Mouse (Mus musculus) kidney, embryonic 14.5 days (tissue): ENCODE results near the gene Asic2. TPM values are rescaled to one million over a fixed set of nuclear protein-coding genes. Genes with fewer than 3 reads are reported as not detected.

Source experiments
- ATAC-seq: fragments of 200-750 bp; cut with Nextera tagmentation; 2 replicates; pipeline ENCODE4 v1.8.0; 2017; ENCODE audit warnings: moderate number of reproducible peaks, mild to moderate bottlenecking, moderate TSS enrichment, moderate library complexity; ENCODE audit not compliant: low FRiP score, low TSS enrichment
- H3K27ac ChIP-seq: fragments of 300-500 bp; sonication (generic); 2 replicates; pipeline ENCODE4 v1.5.1; 2014; ENCODE audit warnings: low read depth, mild to moderate bottlenecking, low read length, moderate library complexity, mixed read lengths
- H3K27me3 ChIP-seq: fragments of 300-500 bp; sonication (generic); 2 replicates; pipeline ENCODE4 v1.6.1; 2014; ENCODE audit warnings: mild to moderate bottlenecking, low read length; ENCODE audit not compliant: control insufficient read depth, insufficient read depth
- H3K36me3 ChIP-seq: fragments of 300-500 bp; sonication (generic); 2 replicates; pipeline ENCODE4 v1.6.1; 2014; ENCODE audit warnings: low read length, mixed read lengths; ENCODE audit not compliant: control insufficient read depth, insufficient read depth
- H3K4me1 ChIP-seq: fragments of 300-500 bp; sonication (generic); 2 replicates; pipeline ENCODE4 v1.6.1; 2014; ENCODE audit warnings: low read length, mixed read lengths; ENCODE audit not compliant: control insufficient read depth, insufficient read depth
- H3K4me2 ChIP-seq: fragments of 300-500 bp; sonication (generic); replicated peaks from 2 replicates; pipeline ENCODE4 v1.6.1; 2014; ENCODE audit warnings: low read depth, mild to moderate bottlenecking, low read length
- H3K4me3 ChIP-seq: fragments of 300-500 bp; sonication (generic); 2 replicates; pipeline ENCODE4 v1.5.1; 2014; ENCODE audit warnings: mild to moderate bottlenecking, low read length
- H3K9ac ChIP-seq: fragments of 300-500 bp; sonication (generic); 2 replicates; pipeline ENCODE4 v1.6.1; 2014; ENCODE audit warnings: low read depth, mild to moderate bottlenecking, low read length, moderate library complexity
- H3K9me3 ChIP-seq: fragments of 300-500 bp; sonication (generic); 2 replicates; pipeline ENCODE4 v1.6.1; 2016; ENCODE audit warnings: low read length; ENCODE audit not compliant: control insufficient read depth
- WGBS: fragments of 180-500 bp; shearing (Covaris S2); extraction: QIAGEN DNeasy Blood & Tissue Kit; methylation state at CpG from one replicate; pipeline ENCODE4 v1.1.7; 2014; 5-methylcytosine and 5-hydroxymethylcytosine counted together
- polyA plus RNA-seq: library from polyadenylated mRNA; unstranded; fragments of >200 nt; fragmentation: Nextera tagmentation; extraction: Ambion mirVana; gene quantifications from 2 replicates; pipeline ENCODE4 v1.2.1, GENCODE M21; 2014

The Asic2 gene
- polyA plus RNA-seq, 1 experiment from 2014 or later: 3.4 TPM

GRCm38 (mm10) chr11:81750876-81751275, 217.4 kb downstream of the Asic2 start:
- H3K9ac ChIP-seq: no peak overlapping the region
- peaks cover 7% of the 10 kb centered on the region; the same call in 1 of the 2 replicates for H3K4me1 ChIP-seq
- H3K9me3 ChIP-seq: 0 out of 2 replicates have a peak, but pooled peaks cover 6% of the 10 kb centered on the region
- no peaks in the 10 kb centered on the region for H3K27me3 ChIP-seq
- H3K36me3 ChIP-seq: no peaks in the 10 kb centered on the region
- 91% methylated on average over 5 of the region's 5 CpGs for WGBS
- no peak overlapping the region for H3K4me2 ChIP-seq
- no peak for ATAC-seq
- no peak overlapping the region for H3K27ac ChIP-seq
- H3K4me3 ChIP-seq: no peak overlapping the region

- no peak overlapping the region for H3K9ac ChIP-seq
- no peak overlapping the region for H3K4me3 ChIP-seq
- no peak overlapping the region for H3K27ac ChIP-seq
- 80% methylated on average over 1 of the region's 1 CpGs for WGBS
- no peak overlapping the region for H3K4me2 ChIP-seq
- peaks cover 7% of the 10 kb centered on the region; the same call in 1 of the 2 replicates for H3K4me1 ChIP-seq
- 0 out of 2 replicates have a peak, but pooled peaks cover 2% of the 10 kb centered on the region for H3K9me3 ChIP-seq
- H3K36me3 ChIP-seq: no peaks in the 10 kb centered on the region
- no peak for ATAC-seq
- H3K27me3 ChIP-seq: no peaks in the 10 kb centered on the region
These were observed 218.2 kb downstream of the Asic2 start for GRCm38 (mm10) chr11:81750016-81750415.

DNA sequence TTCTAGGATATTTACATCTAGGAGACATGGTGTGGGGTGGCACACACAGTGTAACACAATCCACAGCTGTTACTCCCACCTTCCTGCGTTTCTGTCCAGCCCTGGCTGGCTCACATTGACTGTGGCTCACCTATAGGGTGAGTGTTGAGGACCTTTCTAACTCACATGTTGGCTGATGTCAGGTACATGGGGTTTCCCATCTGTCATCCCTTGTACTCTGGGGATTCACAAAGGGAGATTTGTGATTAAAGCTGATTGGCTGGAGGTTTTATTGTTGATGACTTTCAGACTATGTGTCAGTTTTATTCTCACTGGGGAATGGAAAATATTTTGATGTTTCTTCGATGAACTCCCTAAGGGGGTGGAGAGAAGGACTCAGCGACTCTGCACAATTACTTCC, 229.3 kb downstream of the Asic2 start:
- Histone ChIP-seq H3K4me1 (no peaks in the 10 kb centered on the region), H3K9me3 (no peaks in the 10 kb centered on the region), H3K36me3 (no peaks in the 10 kb centered on the region), H3K4me3 (no peak overlapping the region), H3K4me2 (no peak overlapping the region), H3K9ac (no peak overlapping the region), H3K27me3 (no peaks in the 10 kb centered on the region), H3K27ac (no peak overlapping the region)
- no peak for ATAC-seq
- 38% methylated on average over 3 of the region's 3 CpGs for WGBS

DNA sequence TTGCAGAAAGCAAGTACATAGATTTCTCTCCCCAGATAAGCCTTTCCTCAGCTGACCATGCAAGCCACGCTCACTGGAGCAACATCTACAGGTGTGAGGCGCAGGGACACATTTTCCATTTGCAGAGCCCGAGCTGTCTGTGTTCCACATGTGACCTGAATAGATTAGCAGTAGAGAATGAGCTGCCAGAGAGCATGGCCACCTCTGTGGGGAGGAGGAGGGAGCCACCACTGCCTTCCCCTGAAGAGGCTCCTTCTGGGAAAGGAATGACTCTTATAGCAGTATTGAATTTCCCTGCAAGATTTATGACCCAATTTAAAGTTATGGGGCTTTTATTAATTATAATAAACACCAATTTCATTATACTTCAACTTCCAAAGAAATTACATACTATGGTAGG, 230.5 kb downstream of the Asic2 start:
- ATAC-seq: no peak
- 57% methylated on average over 3 of the region's 3 CpGs for WGBS
- H3K4me1 ChIP-seq: no peaks in the 10 kb centered on the region

DNA sequence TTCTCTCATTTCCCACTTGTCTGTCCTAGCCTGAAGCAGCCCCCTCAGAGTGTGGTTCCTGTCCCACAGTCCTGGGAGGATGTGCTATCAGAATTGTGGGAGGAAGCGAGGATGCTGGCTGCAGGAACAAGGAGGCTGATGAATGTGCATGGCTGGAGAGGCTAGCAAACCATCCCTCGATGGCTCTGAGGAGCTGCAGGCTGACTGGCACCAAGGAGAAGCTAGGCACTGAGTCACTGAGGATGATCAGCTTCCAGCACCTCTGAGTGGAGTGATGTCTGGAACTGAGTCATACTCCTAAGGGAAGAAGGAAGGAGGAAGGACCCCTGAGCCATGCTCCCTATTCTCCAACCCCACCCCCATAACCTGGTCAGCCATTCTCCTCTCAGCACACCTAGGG, 246.2 kb downstream of the Asic2 start:
- 82% methylated on average over 2 of the region's 2 CpGs for WGBS
- Histone ChIP-seq H3K27me3 (no peaks in the 10 kb centered on the region), H3K4me2 (no peak overlapping the region), H3K36me3 (no peaks in the 10 kb centered on the region), H3K27ac (no peak overlapping the region), H3K9ac (no peak overlapping the region), H3K4me3 (no peak overlapping the region), H3K9me3 (no peaks in the 10 kb centered on the region), H3K4me1 (no peaks in the 10 kb centered on the region)
- ATAC-seq: no peak

More for the DNA sequence above, 230.5 kb downstream of the Asic2 start:
- no peak overlapping the region for H3K9ac ChIP-seq
- no peak overlapping the region for H3K27ac ChIP-seq
- H3K4me3 ChIP-seq: no peak overlapping the region
- H3K27me3 ChIP-seq: no peaks in the 10 kb centered on the region
- no peaks in the 10 kb centered on the region for H3K36me3 ChIP-seq
- no peaks in the 10 kb centered on the region for H3K9me3 ChIP-seq
- H3K4me2 ChIP-seq: no peak overlapping the region

GRCm38 (mm10) chr11:81714801-81715200, 253.5 kb downstream of the Asic2 start:
- Histone ChIP-seq H3K4me1 (no peaks in the 10 kb centered on the region), H3K36me3 (no peaks in the 10 kb centered on the region), H3K4me3 (no peak overlapping the region), H3K27ac (no peak overlapping the region), H3K27me3 (no peaks in the 10 kb centered on the region), H3K9ac (no peak overlapping the region), H3K4me2 (no peak overlapping the region), H3K9me3 (no peaks in the 10 kb centered on the region)
- no peak for ATAC-seq
- 70% methylated on average over 4 of the region's 4 CpGs for WGBS

GRCm38 (mm10) chr11:81706996-81707395, 261.3 kb downstream of the Asic2 start:
- 86% methylated on average over 5 of the region's 5 CpGs for WGBS
- Histone ChIP-seq H3K9me3 (no peaks in the 10 kb centered on the region), H3K4me3 (no peak overlapping the region), H3K27me3 (no peaks in the 10 kb centered on the region), H3K4me2 (no peak overlapping the region), H3K36me3 (no peaks in the 10 kb centered on the region), H3K9ac (no peak overlapping the region), H3K4me1 (no peaks in the 10 kb centered on the region), H3K27ac (no peak overlapping the region)
- no peak for ATAC-seq

DNA sequence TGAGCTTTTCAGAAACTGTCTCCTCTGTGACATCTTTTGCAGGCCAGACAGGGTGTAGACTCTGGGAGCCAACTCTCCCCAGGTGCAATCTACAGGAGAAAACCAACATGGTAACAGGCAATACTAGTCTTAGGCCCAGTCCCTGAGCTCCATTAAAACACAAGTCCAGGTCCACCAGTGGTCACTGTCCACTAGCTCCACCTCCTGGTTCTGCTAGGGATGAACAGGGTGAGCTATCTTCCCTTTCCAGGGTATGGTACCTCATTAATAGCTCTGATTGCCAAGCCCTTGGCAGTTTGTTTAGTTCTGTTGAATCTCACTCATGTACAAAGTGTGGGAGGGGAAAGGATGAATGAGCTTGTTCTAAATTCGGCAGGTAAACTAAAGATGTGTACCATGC, 270.2 kb downstream of the Asic2 start:
- H3K4me2 ChIP-seq: no peak overlapping the region
- WGBS: 73% methylated on average over 1 of the region's 1 CpGs
- H3K9me3 ChIP-seq: no peaks in the 10 kb centered on the region
- ATAC-seq: no peak
- no peak overlapping the region for H3K27ac ChIP-seq
- no peak overlapping the region for H3K9ac ChIP-seq
- H3K4me1 ChIP-seq: no peaks in the 10 kb centered on the region
- no peak overlapping the region for H3K4me3 ChIP-seq
- no peaks in the 10 kb centered on the region for H3K36me3 ChIP-seq
- H3K27me3 ChIP-seq: no peaks in the 10 kb centered on the region

- no peak overlapping the region for H3K9ac ChIP-seq
- H3K4me1 ChIP-seq: no peaks in the 10 kb centered on the region
- 84% methylated on average over 2 of the region's 2 CpGs for WGBS
- no peak overlapping the region for H3K4me3 ChIP-seq
- H3K9me3 ChIP-seq: no peaks in the 10 kb centered on the region
- no peaks in the 10 kb centered on the region for H3K27me3 ChIP-seq
- H3K4me2 ChIP-seq: no peak overlapping the region
- H3K36me3 ChIP-seq: no peaks in the 10 kb centered on the region
- H3K27ac ChIP-seq: no peak overlapping the region
- no peak for ATAC-seq
These were observed 272.8 kb downstream of the Asic2 start for GRCm38 (mm10) chr11:81695501-81695900.
